Mouse (Mus musculus) liver, postnatal 0 days (tissue): ENCODE results near the gene Vps41.

Experiments
- CTCF ChIP-seq: sonication (generic); IDR thresholded peaks from 2 replicates; pipeline ENCODE4 v1.5.1; 2016; ENCODE audit warnings: antibody characterized with exemption, low read depth
- EP300 ChIP-seq: IDR thresholded peaks from 2 replicates; pipeline ENCODE4 v1.6.1; 2016; ENCODE audit warnings: antibody characterized with exemption, low read depth, mild to moderate bottlenecking

GRCm38 (mm10) chr13:18896789-18897188, 179.7 kb downstream of the Vps41 start:
- TF ChIP-seq CTCF, result no peak
- no peak for TF ChIP-seq EP300
